Mouse (Mus musculus) gastrocnemius, adult 8-10 months (tissue): ENCODE measurements around the gene Gm17349. TPM values are rescaled to one million over a fixed set of nuclear protein-coding genes. Genes with fewer than 3 reads are reported as not detected.

Source experiments
- DNase-seq, 2 experiments: peaks; one replicate each; pipeline ENCODE4 v3.0.0; 2022; ENCODE audit warnings: low spot score in 2 of 2
- total RNA-seq, 4 experiments: library from RNA; stranded (reverse); gene quantifications; 2 replicates each; pipeline ENCODE4 v1.2.4; 2022

The Gm17349 gene
- total RNA-seq, 4 experiments from 2014 or later, result 1.3 TPM; not detected in 3

DNA sequence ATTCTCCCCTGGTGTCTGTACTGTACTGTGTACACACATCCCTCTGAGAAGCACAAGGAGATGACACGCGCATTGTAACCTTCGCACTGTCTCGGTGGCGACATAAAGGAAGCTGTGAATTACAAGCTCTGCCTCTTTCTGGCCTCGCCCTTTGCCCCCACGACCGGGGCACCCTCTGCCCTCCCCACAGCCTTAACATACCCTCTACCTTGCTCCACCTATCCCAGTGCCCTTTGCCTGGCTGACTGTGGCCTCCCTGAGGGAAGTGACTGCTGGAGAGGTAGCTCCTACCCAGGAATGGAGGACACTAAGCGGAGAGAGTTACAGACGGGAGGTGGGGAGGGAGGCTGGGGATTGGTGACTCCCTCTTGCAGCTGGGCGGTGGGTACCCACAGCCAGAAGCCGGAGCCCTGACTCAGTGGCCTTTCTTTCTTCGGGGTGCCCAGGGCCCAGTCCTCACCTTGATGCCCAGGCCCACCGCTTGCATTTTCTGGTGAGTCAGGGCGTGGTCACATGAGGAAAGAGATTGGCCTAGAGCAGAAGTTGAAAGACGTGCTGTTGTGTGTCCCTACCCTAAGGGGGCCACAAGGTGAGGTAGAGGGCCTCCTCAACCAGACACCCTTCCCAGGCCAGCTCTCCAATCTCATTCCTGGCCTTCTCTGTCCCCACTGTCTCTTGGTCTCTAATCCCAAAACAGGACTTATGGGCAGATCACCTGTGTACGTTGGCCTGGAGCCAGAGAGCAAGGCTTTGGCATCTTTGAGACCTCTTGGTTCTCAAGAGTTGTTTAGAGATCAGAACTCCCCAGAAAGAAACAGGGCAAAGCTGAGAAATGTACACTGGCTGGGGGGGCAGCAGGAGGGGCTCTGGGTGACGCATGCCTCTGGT lies 4.8 kb downstream of the Gm17349 start:
- no peak for DNase-seq

GRCm38 (mm10) chr15:99699715-99700114 lies 5.6 kb downstream of the Gm17349 start:
- DNase-seq, result no peak

- no peak for DNase-seq
Measured at GRCm38 (mm10) chr15:99698533-99699085, 6.7 kb downstream of the Gm17349 start.

DNA sequence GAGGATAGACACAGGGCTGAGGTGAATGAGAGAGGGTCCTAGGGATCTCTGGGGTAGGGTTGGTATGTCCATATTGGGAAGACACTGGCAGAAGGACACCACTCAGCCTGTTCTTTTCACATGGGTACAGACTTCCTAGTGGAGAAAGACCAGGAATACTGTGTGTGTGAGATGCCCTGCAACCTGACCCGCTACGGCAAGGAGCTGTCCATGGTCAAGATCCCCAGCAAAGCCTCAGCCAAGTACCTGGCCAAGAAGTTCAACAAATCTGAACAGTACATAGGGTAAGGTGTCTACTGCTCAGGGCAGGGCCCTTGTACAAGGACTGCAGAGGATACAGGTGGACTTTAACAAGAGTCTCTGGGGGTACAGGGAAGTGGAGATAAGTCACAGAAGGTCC lies 8.0 kb downstream of the Gm17349 start:
- no peak for DNase-seq

GRCm38 (mm10) chr15:99691976-99692375 lies 13.3 kb downstream of the Gm17349 start:
- DNase-seq, result no peak

DNA sequence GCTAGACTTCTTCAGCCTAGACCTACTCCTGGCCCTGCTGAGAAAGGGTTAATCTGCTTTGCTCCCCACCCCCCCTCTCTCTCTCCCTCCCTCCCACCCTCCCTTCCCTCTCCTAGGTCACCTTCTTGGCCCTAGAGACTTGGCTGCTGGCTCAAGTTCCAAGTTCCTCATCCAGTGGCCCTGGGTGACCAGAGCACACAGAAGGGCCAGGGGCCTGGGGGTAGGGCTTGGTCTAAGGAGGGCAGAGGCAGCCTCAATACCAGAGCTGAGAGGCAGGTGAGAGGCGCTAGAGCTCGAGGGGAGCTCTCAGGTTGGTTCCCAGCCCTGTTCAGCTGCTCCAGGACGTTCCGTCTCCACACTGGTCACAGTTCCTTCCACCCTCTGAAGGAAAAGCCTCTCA lies 14.4 kb downstream of the Gm17349 start:
- no peak for DNase-seq

DNA sequence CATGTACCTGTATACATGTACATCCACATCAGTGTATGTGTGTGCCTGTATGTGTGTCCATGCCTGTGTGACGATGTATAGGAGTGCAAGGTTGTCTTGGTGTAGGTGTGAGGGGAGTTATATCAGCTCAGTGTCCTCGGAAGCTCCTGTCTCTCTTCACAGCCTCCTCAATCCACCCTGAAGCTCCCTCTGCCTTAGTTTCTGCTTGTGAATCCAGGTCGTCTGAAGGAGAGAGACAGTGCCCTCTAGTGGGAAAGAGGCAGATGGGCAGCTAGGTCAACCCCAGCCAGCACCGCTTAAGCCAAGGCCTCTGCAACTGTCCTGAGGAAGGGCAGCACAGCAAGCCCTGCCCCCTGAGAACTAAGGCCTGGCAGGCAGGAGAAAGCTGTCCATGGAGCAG lies 16.6 kb downstream of the Gm17349 start:
- DNase-seq, result no peak

DNA sequence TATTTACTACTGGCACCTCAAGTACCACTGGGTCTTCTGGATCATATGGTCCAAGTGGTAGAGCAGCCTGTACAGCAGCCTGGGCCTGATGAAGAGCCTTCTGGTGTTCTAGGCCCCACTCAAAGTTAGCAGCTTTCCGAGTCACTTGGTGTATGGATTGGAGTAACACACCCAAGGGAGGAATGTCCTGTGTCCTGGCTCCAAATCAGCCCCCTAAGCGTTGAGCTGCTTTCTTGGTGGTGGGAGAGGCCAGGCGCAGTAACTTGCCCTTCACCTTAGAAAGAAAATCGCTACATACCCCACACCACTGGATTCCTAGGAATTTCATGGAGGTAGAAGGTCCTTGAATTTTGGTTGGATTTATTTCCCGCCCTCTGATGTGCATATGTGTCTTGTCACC lies 21.1 kb downstream of the Gm17349 start:
- no peak for DNase-seq

DNA sequence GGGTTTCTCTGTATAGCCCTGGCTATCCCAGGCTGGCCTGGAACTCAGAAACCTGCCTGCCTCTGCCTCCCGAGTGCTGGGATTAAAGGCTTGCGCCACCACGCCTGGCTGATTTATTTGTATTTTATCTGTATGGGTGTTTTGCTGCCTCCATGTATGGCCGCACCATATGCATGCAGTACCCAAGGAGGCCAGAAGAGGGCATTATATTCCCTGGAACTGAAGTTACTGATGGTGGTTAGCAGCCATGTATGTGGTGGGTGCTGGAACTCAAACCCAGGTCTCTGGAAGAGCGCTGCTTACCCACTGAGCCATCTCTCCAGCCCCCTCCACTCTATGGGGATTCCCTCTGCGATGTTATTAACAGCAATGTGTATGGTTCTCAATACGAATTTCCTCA lies 22.4 kb downstream of the Gm17349 start:
- DNase-seq, result no peak

- DNase-seq, result no peak
Measured at GRCm38 (mm10) chr15:99679008-99679407, 26.3 kb downstream of the Gm17349 start.

- DNase-seq, result no peak
Measured at GRCm38 (mm10) chr15:99678063-99678800, 27.1 kb downstream of the Gm17349 start.

DNA sequence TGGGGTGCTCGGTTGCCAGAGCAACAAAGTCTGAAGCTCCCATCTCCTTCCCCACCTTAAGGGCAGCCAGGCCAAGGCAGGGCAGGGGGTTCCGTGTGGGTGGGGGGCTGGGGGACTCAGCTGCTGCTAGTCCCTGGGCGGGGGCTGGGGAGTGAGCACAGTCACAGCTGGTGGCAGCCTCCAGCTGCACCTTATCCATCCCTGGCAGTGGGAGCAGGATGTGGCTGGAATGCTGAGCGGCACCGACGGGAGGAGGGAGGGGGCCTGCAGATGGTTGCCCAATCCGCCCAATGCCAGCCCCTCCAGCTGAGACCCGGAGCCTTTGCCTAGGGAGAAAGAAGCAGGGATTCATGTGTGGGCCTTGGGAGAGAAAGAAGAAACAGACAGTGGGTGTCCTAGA lies 28.2 kb downstream of the Gm17349 start:
- DNase-seq, result no peak

DNA sequence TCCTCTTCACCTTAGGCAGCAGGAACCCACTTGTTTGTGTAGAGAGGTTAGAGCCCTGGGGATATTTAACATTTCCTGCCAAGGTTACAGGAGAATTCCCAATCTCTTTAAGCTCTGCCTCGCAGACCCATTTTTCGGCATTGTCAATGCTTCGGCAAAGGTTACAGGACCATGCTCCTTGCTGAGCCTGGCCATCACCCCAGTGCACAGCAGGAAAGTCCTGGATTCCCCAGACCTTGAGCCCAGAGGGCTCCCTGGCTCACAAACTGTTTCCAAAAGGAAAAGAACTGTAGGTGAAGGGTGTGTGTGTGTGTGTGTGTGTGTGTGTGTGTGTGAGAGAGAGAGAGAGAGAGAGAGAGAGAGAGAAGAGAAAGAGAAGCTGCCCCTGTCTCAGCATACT lies 30.4 kb downstream of the Gm17349 start:
- DNase-seq, result no peak

GRCm38 (mm10) chr15:99671783-99672182 lies 33.5 kb downstream of the Gm17349 start:
- no peak for DNase-seq

DNA sequence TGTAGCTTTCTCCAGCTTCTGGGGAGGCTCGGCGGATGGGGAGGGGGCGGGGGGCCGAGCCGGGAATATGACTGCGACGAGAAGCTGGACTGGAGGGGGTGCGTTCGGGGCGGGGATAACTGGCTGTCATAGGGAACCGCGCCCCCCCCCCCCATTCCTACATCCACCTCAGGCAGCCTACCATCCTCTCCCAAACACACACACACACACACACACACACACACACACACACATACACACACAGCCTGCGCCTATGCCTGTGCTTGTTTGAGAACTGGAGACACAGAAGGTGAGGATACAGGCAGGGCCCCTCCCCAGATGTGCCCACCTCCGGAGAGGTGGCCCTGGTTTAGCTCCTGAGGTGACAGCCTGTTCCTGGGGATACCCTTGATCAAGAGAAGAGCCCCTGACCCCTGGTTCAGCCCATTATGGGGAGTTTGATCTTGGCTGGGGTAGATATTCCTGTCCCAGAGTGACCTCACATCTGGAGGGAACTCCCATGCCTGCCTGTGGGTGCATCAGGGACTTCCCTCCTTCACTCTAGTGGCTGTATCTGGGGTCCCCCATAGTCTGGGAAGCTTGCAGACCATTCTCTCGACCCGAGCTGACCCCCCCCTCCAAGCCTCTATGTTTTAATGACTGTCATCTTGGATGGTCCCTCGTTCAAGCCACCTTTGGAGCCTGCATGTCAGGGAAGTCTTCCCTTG lies 34.2 kb downstream of the Gm17349 start:
- DNase-seq, result no peak

- peak in 1 of 2 experiments; percentile 44 for DNase-seq
Measured at GRCm38 (mm10) chr15:99670154-99670821, 35.0 kb downstream of the Gm17349 start, which contains the start of gene Asic1. Gene Asic1, plus strand, starts transcription at chr15:99670368.

DNA sequence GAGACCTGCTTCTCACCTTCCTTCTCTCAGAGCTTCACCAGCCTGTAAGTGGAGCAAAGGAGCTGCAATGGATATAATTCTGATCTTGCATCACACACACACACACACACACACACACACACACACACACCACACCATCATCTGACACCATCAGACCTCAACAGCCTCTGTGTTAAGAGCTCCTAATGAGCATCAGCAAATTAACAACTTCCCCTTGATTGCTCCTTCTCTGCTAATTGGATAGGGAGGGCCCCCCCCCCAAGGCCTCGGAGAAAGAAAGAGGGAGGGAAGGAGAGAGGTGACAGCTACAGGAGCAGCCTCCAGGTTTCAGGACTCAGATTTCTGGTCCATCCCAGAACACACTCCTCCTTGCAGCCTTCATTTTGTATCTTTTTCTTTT lies 35.9 kb downstream of the Gm17349 start:
- DNase-seq, result no peak

DNA sequence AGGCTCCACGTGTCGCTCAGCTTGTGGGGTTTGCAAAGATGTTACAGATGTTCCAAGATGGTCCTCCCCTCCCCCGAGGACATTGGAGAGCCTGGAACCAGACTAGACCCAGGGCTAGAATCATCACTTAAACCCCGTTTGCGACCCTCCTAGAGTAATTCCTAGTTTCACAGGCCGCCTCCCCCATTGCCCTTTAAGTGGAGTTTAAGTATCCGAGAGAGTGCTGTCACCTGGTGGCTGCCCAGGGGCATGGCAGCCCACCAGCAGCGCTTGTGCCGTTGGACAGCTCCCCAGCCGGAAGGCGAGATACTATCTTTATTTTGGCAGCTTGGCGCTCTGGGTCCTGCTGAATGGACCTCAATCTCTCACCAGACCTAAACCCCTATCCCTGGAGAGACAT lies 36.4 kb downstream of the Gm17349 start:
- DNase-seq, result peak; percentile 41 to 62

DNA sequence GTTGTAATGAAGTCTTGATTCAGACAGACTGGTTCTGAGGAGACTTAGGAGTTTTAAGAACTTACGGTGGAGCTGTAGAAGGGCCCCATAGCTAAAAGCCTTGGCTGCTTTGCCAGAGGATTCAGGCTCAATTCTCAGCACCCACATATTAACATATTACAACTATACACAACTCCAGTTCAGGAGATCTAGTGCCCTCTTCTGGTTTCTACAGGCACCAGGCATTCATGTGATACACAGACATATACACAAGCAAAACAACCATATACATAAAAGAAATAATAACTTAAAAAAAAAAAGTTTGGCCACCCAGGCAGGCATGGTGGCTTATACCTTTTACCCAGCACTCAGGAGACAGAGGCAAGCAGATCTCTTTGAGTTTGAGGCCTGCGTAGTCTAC lies 37.7 kb downstream of the Gm17349 start:
- DNase-seq, result no peak

- peak in 1 of 2 experiments; percentile 10 for DNase-seq
Measured at GRCm38 (mm10) chr15:99664600-99665451, 40.5 kb downstream of the Gm17349 start.
